Mouse (Mus musculus) G1E (cell line): Measurements from ENCODE around the gene Rd3.

ENCODE experiments used
- CTCF ChIP-seq: IDR thresholded peaks from 2 replicates; pipeline ENCODE4 v1.5.1; 2012; ENCODE audit warnings: low read depth, low read length, inconsistent platforms, mixed read lengths
- GATA1 ChIP-seq: IDR thresholded peaks from 2 replicates; pipeline ENCODE4 v1.6.1; 2012; ENCODE audit warnings: borderline replicate concordance, low read length, inconsistent platforms, mixed read lengths
- POLR2AphosphoS5 ChIP-seq: IDR thresholded peaks from 2 replicates; pipeline ENCODE4 v1.6.1; 2012; ENCODE audit warnings: low read depth, low read length, inconsistent platforms; ENCODE audit not compliant: insufficient replicate concordance

DNA sequence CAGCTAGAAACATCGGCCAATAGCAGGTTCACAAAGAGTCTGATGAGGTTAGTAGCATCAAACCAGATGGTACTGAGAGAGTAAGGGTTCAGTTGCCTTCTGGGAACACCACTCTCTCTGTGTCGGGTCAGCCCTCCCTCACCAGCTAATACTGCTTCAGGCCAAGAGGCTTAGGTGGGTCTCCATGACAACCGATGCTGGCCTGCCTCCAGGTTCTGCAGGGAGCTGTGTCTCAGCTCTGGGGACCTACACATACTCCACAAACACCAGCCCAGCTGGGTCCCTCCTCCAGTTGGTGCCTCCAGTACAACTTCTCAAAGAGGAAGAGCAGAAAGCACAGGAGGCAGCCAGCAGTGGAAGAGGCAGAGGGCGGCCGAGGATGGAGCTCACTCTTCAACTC, at the start of gene Rd3:
- TF ChIP-seq CTCF (no peak), GATA1 (no peak), POLR2AphosphoS5 (no peak)
